Mouse (Mus musculus) embryonic facial prominence, embryonic 11.5 days (tissue): ENCODE measurements around the gene Hyal1. TPM values are rescaled to one million over a fixed set of nuclear protein-coding genes. Genes with fewer than 3 reads are reported as not detected.

ENCODE experiments used
- ATAC-seq: fragments of 200-750 bp; cut with Nextera tagmentation; replicated peaks from 2 replicates; pipeline ENCODE4 v1.8.0; 2017; ENCODE audit warnings: low read depth; ENCODE audit not compliant: insufficient number of reproducible peaks, low FRiP score, low TSS enrichment
- DNase-seq: peaks from one replicate; pipeline ENCODE4 v3.0.0-alpha.2; 2015; ENCODE audit warnings: low spot score
- H3K27ac ChIP-seq: fragments of 300-500 bp; sonication (generic); replicated peaks from 2 replicates; pipeline ENCODE4 v1.5.1; 2014; ENCODE audit warnings: mild to moderate bottlenecking, low read depth, low read length, control low read depth
- H3K27me3 ChIP-seq: fragments of 300-500 bp; sonication (generic); 2 replicates; pipeline ENCODE4 v1.6.1; 2014; ENCODE audit warnings: mild to moderate bottlenecking, low read length, moderate library complexity, mixed read lengths; ENCODE audit not compliant: control insufficient read depth, insufficient read depth
- H3K36me3 ChIP-seq: fragments of 300-500 bp; sonication (generic); replicated peaks from 2 replicates; pipeline ENCODE4 v1.6.1; 2014; ENCODE audit warnings: low read depth, mild to moderate bottlenecking, low read length, moderate library complexity, mixed read lengths; ENCODE audit not compliant: control insufficient read depth, insufficient read depth
- H3K4me1 ChIP-seq: fragments of 300-500 bp; sonication (generic); 2 replicates; pipeline ENCODE4 v1.6.1; 2014; ENCODE audit warnings: low read length, mixed read lengths; ENCODE audit not compliant: control insufficient read depth, insufficient read depth
- H3K4me2 ChIP-seq: fragments of 300-500 bp; sonication (generic); 2 replicates; pipeline ENCODE4 v1.6.1; 2014; ENCODE audit warnings: low read depth, mild to moderate bottlenecking, control low read depth, low read length, moderate library complexity
- H3K4me3 ChIP-seq: fragments of 300-500 bp; sonication (generic); 2 replicates; pipeline ENCODE4 v1.5.1; 2014; ENCODE audit warnings: low read depth, low read length, control low read depth
- H3K9ac ChIP-seq: fragments of 300-500 bp; sonication (generic); replicated peaks from 2 replicates; pipeline ENCODE4 v1.6.1; 2014; ENCODE audit warnings: mild to moderate bottlenecking, control low read depth, low read length
- H3K9me3 ChIP-seq: fragments of 300-500 bp; sonication (generic); replicated peaks from 2 replicates; pipeline ENCODE4 v1.6.1; 2016; ENCODE audit warnings: mild to moderate bottlenecking, low read length, inconsistent platforms, mixed read lengths; ENCODE audit not compliant: control insufficient read depth
- WGBS: fragments of 180-500 bp; shearing (Covaris S2); extraction: QIAGEN DNeasy Blood & Tissue Kit; methylation state at CpG from one replicate; pipeline ENCODE4 v1.1.7; 2014; 5-methylcytosine and 5-hydroxymethylcytosine counted together
- polyA plus RNA-seq: library from polyadenylated mRNA; unstranded; fragments of >200 nt; fragmentation: Nextera tagmentation; extraction: Ambion mirVana; gene quantifications from 2 replicates; pipeline ENCODE4 v1.2.1, GENCODE M21; 2014

The Hyal1 gene
- polyA plus RNA-seq, 1 experiment from 2014 or later, result 5.3 TPM

DNA sequence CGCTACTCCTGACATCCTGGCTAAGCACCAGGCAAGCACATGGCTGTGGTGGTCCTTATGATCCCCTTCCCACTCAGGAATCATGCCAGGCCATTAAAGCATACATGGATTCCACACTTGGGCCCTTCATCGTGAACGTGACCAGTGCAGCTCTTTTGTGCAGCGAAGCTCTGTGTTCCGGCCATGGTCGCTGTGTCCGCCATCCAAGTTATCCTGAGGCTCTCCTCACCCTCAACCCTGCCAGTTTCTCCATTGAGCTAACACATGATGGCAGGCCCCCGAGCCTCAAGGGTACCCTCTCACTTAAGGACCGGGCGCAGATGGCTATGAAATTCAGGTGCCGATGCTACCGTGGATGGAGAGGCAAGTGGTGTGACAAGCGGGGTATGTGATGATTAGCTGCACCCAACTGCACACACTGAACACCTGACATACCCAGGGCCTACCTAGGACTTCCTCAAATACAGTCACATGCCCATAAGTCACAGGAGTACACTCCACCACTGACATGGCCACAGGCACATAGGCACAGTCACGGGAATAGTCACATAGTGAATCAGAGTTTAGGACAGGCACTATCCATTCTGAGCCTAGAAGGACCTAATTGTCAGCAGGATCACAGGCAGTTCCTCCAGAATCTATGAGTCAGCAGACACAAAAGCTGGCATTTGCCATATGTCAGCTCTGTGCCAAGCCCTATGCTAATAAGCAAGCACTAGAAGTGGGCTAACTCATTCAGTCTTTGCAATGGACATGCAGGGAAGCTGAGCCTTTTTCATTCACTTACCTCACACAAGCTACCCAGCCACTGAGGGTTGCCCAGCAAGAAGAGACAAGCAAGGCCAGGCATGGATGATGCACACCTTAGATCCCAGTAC, 2.5 kb downstream of the Hyal1 start:
- no peaks in the 10 kb centered on the region for H3K27me3 ChIP-seq
- H3K4me2 ChIP-seq, result no peak overlapping the region
- ATAC-seq (no peak), DNase-seq (no peak)
- no peak overlapping the region for H3K4me3 ChIP-seq
- peaks cover 3% of the 10 kb centered on the region; the same call in 1 of the 2 replicates for H3K36me3 ChIP-seq
- no peak overlapping the region; the same call in 1 of the 2 replicates for H3K27ac ChIP-seq
- H3K9ac ChIP-seq, result no peak overlapping the region; the same call in 1 of the 2 replicates
- no peaks in the 10 kb centered on the region for H3K9me3 ChIP-seq
- WGBS, result 93% methylated on average over 14 of the region's 14 CpGs
- no peaks in the 10 kb centered on the region; the same call in 1 of the 2 replicates for H3K4me1 ChIP-seq

DNA sequence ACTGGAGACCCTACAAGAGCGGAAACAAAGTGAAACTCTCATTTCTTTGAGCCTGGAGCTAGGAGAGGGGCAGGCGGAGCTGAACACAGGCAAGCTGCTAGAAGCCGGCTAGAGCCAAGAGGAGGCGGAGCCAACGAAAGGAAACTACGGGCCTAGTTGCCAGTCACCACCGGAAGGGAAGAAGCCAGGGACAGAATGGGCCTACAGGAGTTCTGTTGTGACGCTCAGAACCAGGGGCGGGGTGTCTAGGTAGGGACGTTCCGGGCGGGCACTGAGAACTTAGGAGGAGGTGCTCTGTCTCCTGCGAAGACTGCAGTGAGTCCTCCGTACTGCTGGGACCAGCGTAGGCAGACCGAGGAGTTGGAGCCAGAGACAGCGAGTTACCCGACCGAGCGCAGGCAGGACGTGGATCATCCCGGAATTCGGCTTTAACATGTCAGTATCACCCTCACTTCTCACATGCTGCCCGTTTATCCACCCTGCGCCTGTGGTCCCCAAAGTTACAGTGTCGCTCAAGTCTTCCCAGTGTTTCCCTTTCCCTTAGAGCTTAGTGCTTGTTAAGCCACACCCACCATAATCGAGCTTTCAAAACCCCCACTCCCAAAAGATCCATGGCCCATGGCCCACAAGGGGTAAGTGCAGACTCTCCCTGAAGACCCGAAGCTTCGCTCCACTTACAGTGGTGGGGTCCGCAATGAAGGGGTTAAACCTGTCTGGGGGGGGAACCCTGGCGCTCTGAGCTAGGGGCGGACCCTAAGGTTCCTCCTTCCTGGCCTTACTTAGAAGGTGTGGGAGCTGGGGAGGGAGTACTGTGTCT, 4.0 kb downstream of the Hyal1 start, which contains the start of gene Hyal3:
TSS of gene Hyal3 (plus strand) at position 318 of the 817 bp plus-strand sequence.
- no peaks in the 10 kb centered on the region; the same call in 1 of the 2 replicates for H3K4me1 ChIP-seq
- under 1% methylated on average over 32 of the region's 32 CpGs for WGBS

DNA sequence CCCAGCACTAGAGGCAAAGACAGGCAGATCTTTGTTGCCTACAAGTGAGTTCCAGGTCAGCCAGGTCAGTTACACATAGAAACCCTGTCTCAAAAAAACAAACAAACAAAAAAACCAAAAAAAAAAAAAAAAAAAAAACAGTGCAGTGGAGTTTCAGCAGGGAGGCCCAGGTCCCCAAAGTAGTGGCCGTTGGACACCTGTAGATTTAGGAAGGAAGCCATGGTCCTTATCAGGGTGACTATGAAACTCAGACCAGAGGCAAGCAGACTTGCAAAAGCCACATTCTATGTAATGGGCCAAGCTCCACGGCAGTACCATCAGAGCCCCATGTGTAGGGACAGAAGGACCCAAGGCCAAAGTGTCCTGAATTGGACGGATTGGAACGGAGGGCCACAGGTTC, 4.9 kb downstream of the Hyal1 start:
- 69% methylated on average over 4 of the region's 4 CpGs for WGBS
- ATAC-seq (no peak), DNase-seq (no peak)
- Histone ChIP-seq H3K4me1 (no peaks in the 10 kb centered on the region; the same call in 1 of the 2 replicates), H3K27ac (0 out of 2 replicates have a peak overlapping the region, but pooled peaks have one; percentile 81), H3K4me3 (peak overlapping the region; percentile 57), H3K27me3 (no peaks in the 10 kb centered on the region), H3K9me3 (no peaks in the 10 kb centered on the region), H3K9ac (peak overlapping the region; percentile 75; the same call in 1 of the 2 replicates), H3K36me3 (no peaks in the 10 kb centered on the region), H3K4me2 (peak overlapping the region; percentile 88)

More for the DNA sequence above, 4.0 kb downstream of the Hyal1 start, which contains the start of gene Hyal3:
- Histone ChIP-seq H3K9ac (peak within 1 kb of the TSS; percentile 75), H3K27ac (peak within 1 kb of the TSS; percentile 81), H3K4me3 (peak within 1 kb of the TSS; percentile 57), H3K36me3 (no peaks in the 10 kb centered on the region), H3K27me3 (no peaks in the 10 kb centered on the region), H3K9me3 (no peaks in the 10 kb centered on the region), H3K4me2 (peak within 1 kb of the TSS; percentile 88)
- peak; percentile 91 for DNase-seq
- peak; percentile 60 for ATAC-seq

DNA sequence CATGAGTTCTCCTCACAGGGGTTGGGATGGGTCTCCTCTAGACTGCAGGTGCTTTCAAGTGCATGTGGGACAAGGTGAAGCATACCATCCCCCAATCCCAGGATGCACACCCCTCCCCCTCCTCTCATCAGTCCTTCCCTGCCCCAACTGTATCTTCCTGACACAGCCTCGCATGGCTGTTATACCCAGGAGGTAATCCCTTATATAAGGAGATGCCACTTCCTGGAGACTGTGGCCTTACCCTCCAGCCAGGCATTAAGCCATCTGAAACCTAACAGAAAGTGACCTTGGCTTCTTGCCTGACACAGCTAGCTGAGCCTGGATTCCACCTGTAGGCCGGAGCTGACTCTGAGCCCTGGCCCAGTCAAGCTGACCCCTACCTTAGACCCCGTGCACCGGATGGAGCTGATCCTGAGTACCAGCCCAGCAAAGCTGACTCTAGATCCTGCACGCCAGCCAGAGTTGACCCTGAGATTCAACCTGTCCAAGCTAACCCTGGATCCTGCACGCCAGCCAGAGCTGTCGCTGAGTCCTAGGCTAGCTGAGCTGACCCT, 5.9 kb downstream of the Hyal1 start:
- no peaks in the 10 kb centered on the region; the same call in 1 of the 2 replicates for H3K4me1 ChIP-seq
- no peak for ATAC-seq
- no peaks in the 10 kb centered on the region for H3K27me3 ChIP-seq
- H3K9ac ChIP-seq, result no peak overlapping the region; the same call in 1 of the 2 replicates
- no peaks in the 10 kb centered on the region for H3K9me3 ChIP-seq
- no peak overlapping the region for H3K4me2 ChIP-seq
- 90% methylated on average over 7 of the region's 7 CpGs for WGBS
- H3K36me3 ChIP-seq, result no peaks in the 10 kb centered on the region
- no peak overlapping the region for H3K4me3 ChIP-seq
- DNase-seq, result no peak
- no peak overlapping the region for H3K27ac ChIP-seq

DNA sequence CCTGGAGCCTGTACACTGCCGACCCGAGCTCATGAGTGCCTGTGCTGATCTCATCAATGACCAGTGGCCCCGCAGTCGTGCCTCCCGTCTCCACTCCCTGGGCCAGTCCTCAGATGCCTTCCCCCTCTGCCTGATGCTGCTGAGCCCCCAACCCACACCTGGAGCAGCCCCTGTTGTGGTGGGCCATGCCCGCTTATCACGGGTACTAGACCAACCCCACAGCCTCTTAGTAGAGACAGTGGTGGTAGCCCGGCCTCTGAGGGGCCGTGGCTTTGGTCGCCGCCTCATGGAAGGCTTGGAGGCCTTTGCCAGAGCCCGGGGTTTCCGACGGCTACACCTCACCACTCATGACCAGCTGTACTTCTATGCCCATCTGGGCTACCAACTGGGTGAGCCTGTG, 6.4 kb downstream of the Hyal1 start:
- Histone ChIP-seq H3K36me3 (no peaks in the 10 kb centered on the region), H3K4me2 (no peak overlapping the region), H3K27me3 (no peaks in the 10 kb centered on the region), H3K4me1 (peaks cover under 1% of the 10 kb centered on the region), H3K27ac (no peak overlapping the region), H3K9me3 (no peaks in the 10 kb centered on the region), H3K4me3 (no peak overlapping the region), H3K9ac (no peak overlapping the region)
- ATAC-seq, result no peak
- 90% methylated on average over 14 of the region's 14 CpGs for WGBS
- no peak for DNase-seq

DNA sequence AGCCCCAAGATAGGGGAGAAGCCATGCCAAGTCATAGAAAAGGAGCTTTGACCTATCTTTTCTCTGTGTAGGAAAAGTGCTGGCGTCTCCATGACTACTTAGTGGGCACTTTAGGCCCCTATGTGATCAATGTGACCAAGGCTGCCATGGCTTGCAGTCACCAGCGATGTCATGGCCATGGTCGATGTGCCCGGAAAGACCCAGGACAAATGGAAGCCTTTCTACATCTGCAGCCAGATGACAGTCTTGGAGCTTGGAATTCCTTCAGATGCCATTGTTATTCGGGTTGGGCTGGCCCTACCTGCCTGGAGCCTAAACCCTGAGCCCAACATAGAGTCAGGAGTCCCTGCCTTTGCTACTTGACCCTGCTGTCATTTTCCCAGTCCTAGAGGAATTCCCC, 9.8 kb downstream of the Hyal1 start:
- peaks cover 3% of the 10 kb centered on the region for H3K4me1 ChIP-seq
- H3K36me3 ChIP-seq, result peaks cover 5% of the 10 kb centered on the region
- ATAC-seq (no peak), DNase-seq (no peak)
- 91% methylated on average over 5 of the region's 5 CpGs for WGBS
- no peak overlapping the region for H3K4me3 ChIP-seq
- H3K27ac ChIP-seq, result no peak overlapping the region
- H3K9ac ChIP-seq, result no peak overlapping the region
- no peak overlapping the region for H3K4me2 ChIP-seq
- no peaks in the 10 kb centered on the region for H3K9me3 ChIP-seq
- no peaks in the 10 kb centered on the region for H3K27me3 ChIP-seq

DNA sequence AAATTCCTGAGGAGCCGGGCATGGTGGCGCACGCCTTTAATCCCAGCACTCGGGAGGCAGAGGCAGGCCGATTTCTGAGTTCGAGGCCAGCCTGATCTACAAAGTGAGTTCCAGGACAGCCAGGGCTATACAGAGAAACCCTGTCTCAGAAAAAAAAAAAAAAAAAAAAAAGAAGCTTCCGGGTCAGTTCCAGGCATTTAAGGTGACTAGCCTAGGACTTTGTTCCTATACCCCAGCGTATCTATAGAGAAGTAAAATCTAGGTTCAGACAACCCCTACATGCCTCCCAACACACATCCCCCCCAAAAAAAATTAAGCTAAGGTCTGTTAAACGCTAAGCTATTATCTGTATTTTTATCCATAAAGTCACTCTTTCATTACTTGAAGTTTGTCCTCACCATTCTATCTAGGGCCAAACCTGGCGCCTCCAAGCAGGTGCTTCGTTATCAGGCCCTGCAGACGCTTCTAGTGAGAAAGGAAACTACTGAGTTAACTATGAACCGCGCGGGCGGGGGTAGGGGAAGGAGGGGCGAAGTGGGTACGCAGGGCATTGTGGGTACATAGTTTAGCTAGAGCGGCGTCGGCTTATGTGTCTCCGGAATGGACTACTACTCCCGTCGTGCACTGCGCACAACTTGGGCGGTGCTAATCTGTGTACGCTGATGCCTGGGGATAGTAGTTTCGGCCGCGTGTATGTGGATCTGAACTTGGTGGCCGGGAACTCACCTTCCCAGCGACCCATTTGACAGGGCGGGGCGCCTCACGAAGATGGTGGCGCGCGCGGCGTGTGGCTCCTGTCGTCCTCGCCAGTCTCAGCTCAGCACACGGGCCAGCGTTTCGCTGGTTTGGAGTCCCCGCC, 10.5 kb downstream of the Hyal1 start, which contains the start of gene Ifrd2:
TSS of gene Ifrd2 (plus strand) at position 669 of the 859 bp plus-strand sequence.
- Histone ChIP-seq H3K4me1 (peaks cover 3% of the 10 kb centered on the region), H3K4me2 (peak within 1 kb of the TSS; percentile 56), H3K9me3 (no peaks in the 10 kb centered on the region), H3K27me3 (no peaks in the 10 kb centered on the region), H3K27ac (no peak within 1 kb of the TSS), H3K9ac (peak within 1 kb of the TSS; percentile 22), H3K36me3 (peaks cover 5% of the 10 kb centered on the region), H3K4me3 (peak within 1 kb of the TSS; percentile 45)
- peak; percentile 95 for ATAC-seq
- 14% methylated on average over 46 of the region's 46 CpGs for WGBS
- DNase-seq, result peak; percentile 100
